Comparison of ENCODE assay signal across 9 mouse cellular contexts in genomic region chr8:3336658-3337524, GRCm38 (mm10). TPM values are rescaled to one million over a fixed set of nuclear protein-coding genes. Genes with fewer than 3 reads are reported as not detected.
A peak's percentile ranks its signal among the peaks of the same experiment; 100 is the strongest.
DNase-seq lines count a peak whose midpoint lies in the region; ATAC-seq and TF ChIP-seq lines count a peak whose summit lies in the region.
"Had no signal": no experiment of that assay in that cellular context is flagged by ENCODE, and none has a peak within 500 bp of the region (broad histone marks: within the 10 kb centered on the region; RNA-seq: fewer than 3 reads in every experiment).

No protein-coding gene starts in this region.

- no peak overlapping the region for H3K4me3 ChIP-seq in forebrain, embryonic 11.5 days (ENCODE audit: low read depth, low read length)
- H3K4me3 ChIP-seq in forebrain, embryonic 16.5 days (replicated peaks; ENCODE audit: low read length), result no peak overlapping the region
- no peak overlapping the region for H3K4me3 ChIP-seq in C2C12 (ENCODE audit: insufficient read depth, poor library complexity, severe bottlenecking)
- H3K4me3 ChIP-seq in bone marrow macrophage, adult 2 months (ENCODE audit: insufficient read depth, low read length), result no peak overlapping the region

- H3K9me3 ChIP-seq in forebrain, embryonic 11.5 days (ENCODE audit: control insufficient read depth, low read length), result no peaks in the 10 kb centered on the region; the same call in 1 of the 2 replicates
- no peaks in the 10 kb centered on the region for H3K9me3 ChIP-seq in forebrain, embryonic 16.5 days (ENCODE audit: control insufficient read depth, low read length)

- no peaks in the 10 kb centered on the region for H3K27me3 ChIP-seq in forebrain, embryonic 11.5 days (ENCODE audit: control insufficient read depth, insufficient read depth, low read length)
- H3K27me3 ChIP-seq in forebrain, embryonic 16.5 days (replicated peaks; ENCODE audit: control insufficient read depth, insufficient read depth, low read length), result no peaks in the 10 kb centered on the region
- no peaks in the 10 kb centered on the region for H3K27me3 ChIP-seq in C2C12 (ENCODE audit: control insufficient read depth, insufficient read depth, insufficient read length)

- TF ChIP-seq POLR2A in bone marrow macrophage, adult 2 months (IDR thresholded peaks at IDR 0.05; ENCODE audit: borderline replicate concordance, low read depth, low read length), result no peak

- H3K79me3 ChIP-seq in C2C12 (ENCODE audit: low read depth), result no peaks in the 10 kb centered on the region

- no peak overlapping the region for H3K27ac ChIP-seq in forebrain, embryonic 11.5 days (ENCODE audit: low read depth, low read length)
- no peak overlapping the region for H3K27ac ChIP-seq in forebrain, embryonic 16.5 days (ENCODE audit: low read length)
- no peak overlapping the region for H3K27ac ChIP-seq in bone marrow macrophage, adult 2 months (ENCODE audit: insufficient read depth, low read depth, low read length)

- H3K4me2 ChIP-seq in forebrain, embryonic 11.5 days (ENCODE audit: low read depth, low read length, severe bottlenecking), result no peak overlapping the region
- no peak overlapping the region for H3K4me2 ChIP-seq in forebrain, embryonic 16.5 days (ENCODE audit: low read length)

- no peak overlapping the region for H3ac ChIP-seq in C2C12 (ENCODE audit: control insufficient read depth, insufficient read length, low read depth)

- H3K36me3 ChIP-seq in forebrain, embryonic 11.5 days (ENCODE audit: control insufficient read depth, insufficient read depth, low read length), result no peaks in the 10 kb centered on the region
- no peaks in the 10 kb centered on the region for H3K36me3 ChIP-seq in forebrain, embryonic 16.5 days (ENCODE audit: control insufficient read depth, insufficient read depth)
- H3K36me3 ChIP-seq in C2C12 (ENCODE audit: control insufficient read depth, insufficient read depth), result no peaks in the 10 kb centered on the region

- peak; percentile 17 for TF ChIP-seq CTCF in C2C12 (IDR thresholded peaks at IDR 0.05; ENCODE audit: control insufficient read depth, insufficient read depth, insufficient read length)
- peak; percentile 85 for TF ChIP-seq CTCF in bone marrow macrophage, adult 2 months (IDR thresholded peaks at IDR 0.05; ENCODE audit: low read depth, low read length)

- no peaks in the 10 kb centered on the region for H3K4me1 ChIP-seq in forebrain, embryonic 11.5 days (replicated peaks; ENCODE audit: control insufficient read depth, insufficient read depth, low read length)
- H3K4me1 ChIP-seq in forebrain, embryonic 16.5 days (replicated peaks; ENCODE audit: control insufficient read depth, insufficient read depth, low read length), result no peaks in the 10 kb centered on the region
- H3K4me1 ChIP-seq in bone marrow macrophage, adult 2 months (ENCODE audit: control insufficient read depth, insufficient read depth, low read length), result no peaks in the 10 kb centered on the region

- H3K9ac ChIP-seq in forebrain, embryonic 11.5 days (ENCODE audit: low read length), result no peak overlapping the region
- H3K9ac ChIP-seq in forebrain, embryonic 16.5 days (replicated peaks; ENCODE audit: low read depth, low read length), result no peak overlapping the region

- DNase-seq in forebrain, embryonic 11.5 days (ENCODE audit: low spot score), result peak; percentile 59
- peak; percentile 62 for DNase-seq in forelimb bud, embryonic 11.5 days (ENCODE audit: low read depth, low spot score)
- DNase-seq in kidney, postnatal 10 days, result peak; percentile 65
- DNase-seq in spleen, postnatal 4 days (ENCODE audit: low spot score in 2 of 2), result peak; percentile 44 to 85

- H3K79me2 ChIP-seq in C2C12 (ENCODE audit: control insufficient read depth, insufficient read depth), result no peaks in the 10 kb centered on the region

- peak; percentile 55 for ATAC-seq in forebrain, embryonic 11.5 days (replicated peaks; ENCODE audit: low FRiP score)
- no peak for ATAC-seq in forebrain, embryonic 16.5 days
- peak; percentile 90 for ATAC-seq in megakaryocyte, adult 5-6 weeks (ENCODE audit: poor library complexity, severe bottlenecking)

- 65% methylated on average over 9 of the region's 9 CpGs for WGBS in forebrain, embryonic 11.5 days
- WGBS in forebrain, embryonic 16.5 days, result 62% methylated on average over 9 of the region's 9 CpGs

TF ChIP-seq in C2C12, 6 proteins besides CTCF, POLR2A, EP300 and RAD21:
- TF ChIP-seq MYOG (IDR thresholded peaks at IDR 0.05; ENCODE audit: control insufficient read depth, extremely low read depth, insufficient read length) (no peak), USF1 (IDR thresholded peaks at IDR 0.05; ENCODE audit: low read depth) (no peak)
TF ChIP-seq in C2C12: peak in this region for 0.

RNA-seq across cellular contexts. Expression of gene A430078G23Rik, which starts 16.3 kb away (rescaled TPM):
- not detected in 2 replicates for polyA plus RNA-seq in forebrain, embryonic 11.5 days (2014; fragmentation: Nextera tagmentation; extraction: Ambion mirVana)
- 0.27 TPM in 1 of 2 replicates, not detected in the other for polyA plus RNA-seq in forebrain, embryonic 16.5 days (2015; fragmentation: Nextera tagmentation; extraction: Ambion mirVana)
- polyA plus RNA-seq in C2C12 (2012; fragmentation: generic; extraction: Trizol), result not detected
- 0.70 and 1.1 TPM in 2 replicates for polyA plus RNA-seq in bone marrow macrophage, adult 2 months (2012; ENCODE audit: insufficient read depth, insufficient read length, missing spikeins)
- total RNA-seq in megakaryocyte, adult 5-6 weeks (2015), result 17.0 and 17.9 TPM in 2 replicates
- total RNA-seq in megakaryocyte, adult 5-6 weeks (2017), result 30.3 and 35.7 TPM in 2 replicates
- total RNA-seq: left cerebral cortex, postnatal 36 days had no signal

RNA-seq across cellular contexts. Expression of gene Arhgef18, which starts 55.9 kb away (rescaled TPM):
- polyA plus RNA-seq in forebrain, embryonic 11.5 days (2014; fragmentation: Nextera tagmentation; extraction: Ambion mirVana), result 10.4 and 12.3 TPM in 2 replicates
- polyA plus RNA-seq in forebrain, embryonic 16.5 days (2015; fragmentation: Nextera tagmentation; extraction: Ambion mirVana), result 12.5 and 12.9 TPM in 2 replicates
- polyA plus RNA-seq in C2C12 (2012; fragmentation: generic; extraction: Trizol), result 18.4 TPM
- polyA plus RNA-seq in bone marrow macrophage, adult 2 months (2012; ENCODE audit: insufficient read depth, insufficient read length, missing spikeins), result 1.9 and 2.3 TPM in 2 replicates
- 43.8 and 45.0 TPM in 2 replicates for total RNA-seq in megakaryocyte, adult 5-6 weeks (2015)
- 38.4 and 45.7 TPM in 2 replicates for total RNA-seq in megakaryocyte, adult 5-6 weeks (2017)

RNA-seq across cellular contexts. Expression of gene Insr, which starts 57.5 kb away (rescaled TPM):
- 40.3 and 46.2 TPM in 2 replicates for polyA plus RNA-seq in forebrain, embryonic 11.5 days (2014; fragmentation: Nextera tagmentation; extraction: Ambion mirVana)
- 53.4 and 66.7 TPM in 2 replicates for polyA plus RNA-seq in forebrain, embryonic 16.5 days (2015; fragmentation: Nextera tagmentation; extraction: Ambion mirVana)
- 2.6 TPM for polyA plus RNA-seq in C2C12 (2012; fragmentation: generic; extraction: Trizol)
- polyA plus RNA-seq in bone marrow macrophage, adult 2 months (2012; ENCODE audit: insufficient read depth, insufficient read length, missing spikeins), result 20.8 and 24.0 TPM in 2 replicates
- total RNA-seq in megakaryocyte, adult 5-6 weeks (2015), result 23.7 and 24.8 TPM in 2 replicates
- 13.5 and 18.1 TPM in 2 replicates for total RNA-seq in megakaryocyte, adult 5-6 weeks (2017)
